Mouse (Mus musculus) stomach, postnatal 0 days (tissue): ENCODE results near the gene Daam1. TPM values are rescaled to one million over a fixed set of nuclear protein-coding genes. Genes with fewer than 3 reads are reported as not detected.

ENCODE experiments used
- ATAC-seq: fragments of 200-750 bp; cut with Nextera tagmentation; 2 replicates; pipeline ENCODE4 v1.8.0; 2017; ENCODE audit not compliant: low FRiP score, low TSS enrichment
- DNase-seq: peaks from one replicate; pipeline ENCODE4 v3.0.0-alpha.2; 2016; ENCODE audit warnings: low spot score
- H3K27ac ChIP-seq: fragments of 300-500 bp; sonication (generic); replicated peaks from 2 replicates; pipeline ENCODE4 v1.5.1; 2014; ENCODE audit warnings: mild to moderate bottlenecking, control low read depth
- H3K27me3 ChIP-seq: fragments of 300-500 bp; sonication (generic); 2 replicates; pipeline ENCODE4 v1.6.1; 2014; ENCODE audit warnings: low read length; ENCODE audit not compliant: control insufficient read depth, insufficient read depth
- H3K36me3 ChIP-seq: fragments of 300-500 bp; sonication (generic); 2 replicates; pipeline ENCODE4 v1.6.1; 2014; ENCODE audit warnings: low read length, mixed read lengths; ENCODE audit not compliant: control insufficient read depth, insufficient read depth
- H3K4me1 ChIP-seq: fragments of 300-500 bp; sonication (generic); replicated peaks from 2 replicates; pipeline ENCODE4 v1.6.1; 2014; ENCODE audit warnings: antibody characterized with exemption; ENCODE audit not compliant: control insufficient read depth, insufficient read depth
- H3K4me2 ChIP-seq: fragments of 300-500 bp; sonication (generic); replicated peaks from 2 replicates; pipeline ENCODE4 v1.6.1; 2014; ENCODE audit warnings: low read depth, mild to moderate bottlenecking, control low read depth, moderate library complexity
- H3K4me3 ChIP-seq: fragments of 300-500 bp; sonication (generic); 2 replicates; pipeline ENCODE4 v1.5.1; 2014; ENCODE audit warnings: low read depth, low read length, control low read depth
- H3K9ac ChIP-seq: fragments of 300-500 bp; sonication (generic); 2 replicates; pipeline ENCODE4 v1.6.1; 2014; ENCODE audit warnings: mild to moderate bottlenecking, low read length, control low read depth, mixed read lengths
- H3K9me3 ChIP-seq: fragments of 300-500 bp; sonication (generic); 2 replicates; pipeline ENCODE4 v1.6.1; 2016; ENCODE audit warnings: low read length; ENCODE audit not compliant: control insufficient read depth
- CTCF ChIP-seq: IDR thresholded peaks from 2 replicates; pipeline ENCODE4 v1.5.1; 2016; ENCODE audit warnings: antibody characterized with exemption, low read depth, mild to moderate bottlenecking, moderate library complexity
- EP300 ChIP-seq: optimal IDR thresholded peaks from 2 replicates; pipeline ENCODE3; 2016; ENCODE audit warnings: antibody characterized with exemption
- WGBS: fragments of 180-500 bp; shearing (Covaris S2); extraction: QIAGEN DNeasy Blood & Tissue Kit; methylation state at CpG from one replicate; pipeline ENCODE4 v1.1.7; 2014; 5-methylcytosine and 5-hydroxymethylcytosine counted together
- polyA plus RNA-seq: library from polyadenylated mRNA; unstranded; fragments of >200 nt; fragmentation: Nextera tagmentation; extraction: Ambion mirVana; gene quantifications from 2 replicates; pipeline ENCODE4 v1.2.1, GENCODE M21; 2015

The Daam1 gene
- polyA plus RNA-seq, 1 experiment from 2014 or later: 6.9 TPM

GRCm38 (mm10) chr12:71856480-71856754 is 25.5 kb downstream of the Daam1 start:
- no peaks in the 10 kb centered on the region for H3K9me3 ChIP-seq
- H3K36me3 ChIP-seq: no peaks in the 10 kb centered on the region
- no peaks in the 10 kb centered on the region for H3K27me3 ChIP-seq
- no peak for TF ChIP-seq CTCF
- TF ChIP-seq EP300: no peak
- DNase-seq (no peak), ATAC-seq (no peak)
- H3K4me2 ChIP-seq: no peak overlapping the region
- no peak overlapping the region for H3K4me3 ChIP-seq
- H3K4me1 ChIP-seq: peaks cover 5% of the 10 kb centered on the region; the same call in 1 of the 2 replicates
- H3K27ac ChIP-seq: no peak overlapping the region
- no peak overlapping the region for H3K9ac ChIP-seq

- WGBS: 48% methylated on average over 5 of the region's 5 CpGs
- DNase-seq: no peak
These were observed 28.2 kb downstream of the Daam1 start for GRCm38 (mm10) chr12:71859096-71859495.

GRCm38 (mm10) chr12:71863846-71864543 is 33.1 kb downstream of the Daam1 start:
- Histone ChIP-seq H3K4me3 (no peak overlapping the region), H3K27me3 (no peaks in the 10 kb centered on the region), H3K27ac (0 out of 2 replicates have a peak overlapping the region, but pooled peaks have one; percentile 41), H3K9ac (no peak overlapping the region), H3K4me1 (0 out of 2 replicates have a peak, but pooled peaks cover 3% of the 10 kb centered on the region), H3K9me3 (no peaks in the 10 kb centered on the region), H3K4me2 (no peak overlapping the region), H3K36me3 (no peaks in the 10 kb centered on the region)
- WGBS: 42% methylated on average over 10 of the region's 10 CpGs
- peak; percentile 26 for DNase-seq
- TF ChIP-seq CTCF (no peak), EP300 (no peak)
- peak; percentile 62; the same call in 1 of the 2 replicates for ATAC-seq

More at GRCm38 (mm10) chr12:71859096-71859495, 28.2 kb downstream of the Daam1 start:
- H3K4me2 ChIP-seq: no peak overlapping the region
- no peak for ATAC-seq
- H3K9me3 ChIP-seq: no peaks in the 10 kb centered on the region
- no peaks in the 10 kb centered on the region for H3K27me3 ChIP-seq
- no peak overlapping the region for H3K4me3 ChIP-seq
- no peaks in the 10 kb centered on the region for H3K36me3 ChIP-seq
- H3K9ac ChIP-seq: no peak overlapping the region
- H3K27ac ChIP-seq: no peak overlapping the region
- TF ChIP-seq CTCF (no peak), EP300 (no peak)
- 0 out of 2 replicates have a peak, but pooled peaks cover 7% of the 10 kb centered on the region for H3K4me1 ChIP-seq

GRCm38 (mm10) chr12:71864544-71864897 is 33.6 kb downstream of the Daam1 start:
- H3K4me1 ChIP-seq: 0 out of 2 replicates have a peak, but pooled peaks cover 3% of the 10 kb centered on the region
- no peak for ATAC-seq
- no peak overlapping the region for H3K4me3 ChIP-seq

GRCm38 (mm10) chr12:71865937-71866336 is 35.1 kb downstream of the Daam1 start:
- no peaks in the 10 kb centered on the region for H3K9me3 ChIP-seq
- H3K27ac ChIP-seq: no peak overlapping the region
- no peak overlapping the region for H3K9ac ChIP-seq
- no peaks in the 10 kb centered on the region for H3K36me3 ChIP-seq
- 79% methylated on average over 3 of the region's 3 CpGs for WGBS
- TF ChIP-seq CTCF (no peak), EP300 (no peak)
- ATAC-seq: no peak
- H3K4me3 ChIP-seq: no peak overlapping the region
- no peak for DNase-seq
- H3K4me2 ChIP-seq: no peak overlapping the region
- H3K27me3 ChIP-seq: no peaks in the 10 kb centered on the region
- H3K4me1 ChIP-seq: 0 out of 2 replicates have a peak, but pooled peaks cover 3% of the 10 kb centered on the region

More at GRCm38 (mm10) chr12:71864544-71864897, 33.6 kb downstream of the Daam1 start:
- WGBS: 41% methylated on average over 3 of the region's 3 CpGs
- no peak for TF ChIP-seq EP300
- no peak for TF ChIP-seq CTCF
- no peak overlapping the region for H3K4me2 ChIP-seq
- H3K27me3 ChIP-seq: no peaks in the 10 kb centered on the region
- no peaks in the 10 kb centered on the region for H3K36me3 ChIP-seq
- DNase-seq: no peak
- H3K27ac ChIP-seq: no peak overlapping the region
- no peak overlapping the region for H3K9ac ChIP-seq
- no peaks in the 10 kb centered on the region for H3K9me3 ChIP-seq

- no peak for ATAC-seq
- 0 out of 2 replicates have a peak, but pooled peaks cover 3% of the 10 kb centered on the region for H3K4me1 ChIP-seq
- whole genome bisulfite sequencing: 72% methylated on average over 9 of the region's 9 CpGs
These were observed 36.7 kb downstream of the Daam1 start for GRCm38 (mm10) chr12:71867345-71868240.

More at GRCm38 (mm10) chr12:71867345-71868240, 36.7 kb downstream of the Daam1 start:
- TF ChIP-seq CTCF: no peak
- no peak for TF ChIP-seq EP300
- H3K27ac ChIP-seq: no peak overlapping the region
- H3K36me3 ChIP-seq: no peaks in the 10 kb centered on the region
- no peak overlapping the region for H3K4me2 ChIP-seq
- no peaks in the 10 kb centered on the region for H3K9me3 ChIP-seq
- DNase-seq: no peak
- H3K27me3 ChIP-seq: no peaks in the 10 kb centered on the region
- H3K9ac ChIP-seq: no peak overlapping the region
- no peak overlapping the region for H3K4me3 ChIP-seq
